Mouse (Mus musculus) CH12.LX (cell line): ENCODE measurements around the gene Gch1. TPM values are rescaled to one million over a fixed set of nuclear protein-coding genes. Genes with fewer than 3 reads are reported as not detected.

ENCODE experiments used
- DNase-seq: peaks from one replicate; pipeline ENCODE4 v3.0.0-alpha.2; 2013; ENCODE audit errors: extremely low read depth
- H3K27ac ChIP-seq: 2 replicates; pipeline ENCODE4 v1.5.1; 2012; ENCODE audit warnings: low read depth, mild to moderate bottlenecking, control low read depth, moderate library complexity; ENCODE audit not compliant: insufficient read depth
- H3K27me3 ChIP-seq: replicated peaks from 2 replicates; pipeline ENCODE3; 2012; ENCODE audit warnings: inconsistent platforms
- H3K36me3 ChIP-seq, 2 experiments: replicated peaks in 1 of 2; 2 replicates each; pipeline versions ENCODE3 to v1.6.1; 2012; ENCODE audit warnings: inconsistent platforms in 1 of 2, low read length in 1 of 2, mild to moderate bottlenecking in 1 of 2, mixed read lengths in 1 of 2, moderate library complexity in 1 of 2; ENCODE audit not compliant: control insufficient read depth in 1 of 2, insufficient read depth in 1 of 2
- H3K4me1 ChIP-seq, 2 experiments: 2 replicates each; pipeline ENCODE4 v1.6.1; 2012; ENCODE audit warnings: inconsistent platforms in 1 of 2, moderate library complexity in 1 of 2; ENCODE audit not compliant: insufficient read depth in 2 of 2, control insufficient read depth in 1 of 2
- H3K4me2 ChIP-seq: 2 replicates; pipeline ENCODE4 v1.6.1; 2012; ENCODE audit warnings: low read depth, mild to moderate bottlenecking, control low read depth; ENCODE audit not compliant: poor library complexity, insufficient read depth, severe bottlenecking
- H3K4me3 ChIP-seq, 3 experiments: fragments of 150-350 bp in 1 of 3; sonication (generic) in 1 of 3; replicated peaks in 1 of 3; 2 replicates each; pipeline versions ENCODE3 to v1.5.1; 2011 to 2012; ENCODE audit warnings: low read depth in 2 of 3, low read length in 2 of 3, mild to moderate bottlenecking in 2 of 3, moderate library complexity in 2 of 3, control low read depth in 1 of 3, improper control_type of control experiment in 1 of 3, inconsistent platforms in 1 of 3, mixed read lengths in 1 of 3; ENCODE audit not compliant: poor library complexity in 1 of 3
- H3K79me2 ChIP-seq: replicated peaks from 2 replicates; pipeline ENCODE4 v1.6.1; 2012; ENCODE audit warnings: mild to moderate bottlenecking, moderate library complexity; ENCODE audit not compliant: control insufficient read depth, poor library complexity, insufficient read depth, severe bottlenecking; ENCODE audit errors: extremely low read depth
- H3K9ac ChIP-seq: 2 replicates; pipeline ENCODE4 v1.6.1; 2012; ENCODE audit warnings: low read depth, mild to moderate bottlenecking, control low read depth, moderate library complexity; ENCODE audit not compliant: insufficient read depth
- H3K9me3 ChIP-seq: replicated peaks from 2 replicates; pipeline ENCODE3; 2012; ENCODE audit warnings: low read length, inconsistent platforms, mixed read lengths
- ELF1 ChIP-seq: IDR thresholded peaks from 2 replicates; pipeline ENCODE4 v1.6.1; 2014; ENCODE audit warnings: low read depth, mild to moderate bottlenecking, inconsistent platforms, low read length, improper control_type of control experiment
- GABPA ChIP-seq: IDR thresholded peaks from 2 replicates; pipeline ENCODE4 v1.6.1; 2012; ENCODE audit warnings: low read depth, low read length, improper control_type of control experiment, inconsistent platforms; ENCODE audit not compliant: insufficient replicate concordance
- IRF4 ChIP-seq: IDR thresholded peaks from 2 replicates; pipeline ENCODE4 v1.6.1; 2014; ENCODE audit warnings: low read depth, mild to moderate bottlenecking, inconsistent platforms, low read length, improper control_type of control experiment
- JUN ChIP-seq: IDR thresholded peaks from 2 replicates; pipeline ENCODE4 v1.6.1; 2011; ENCODE audit warnings: low read depth, mild to moderate bottlenecking, low read length, improper control_type of control experiment, moderate library complexity; ENCODE audit not compliant: insufficient read depth
- MAFK ChIP-seq: IDR thresholded peaks from 2 replicates; pipeline ENCODE4 v1.6.1; 2011; ENCODE audit warnings: low read length, improper control_type of control experiment; ENCODE audit not compliant: insufficient replicate concordance
- MAX ChIP-seq: IDR thresholded peaks from 2 replicates; pipeline ENCODE4 v1.6.1; 2011; ENCODE audit warnings: low read length, improper control_type of control experiment
- MEF2A ChIP-seq: IDR thresholded peaks from 2 replicates; pipeline ENCODE4 v1.6.1; 2014; ENCODE audit warnings: low read depth, mild to moderate bottlenecking, inconsistent platforms, low read length, improper control_type of control experiment, borderline replicate concordance
- NRF1 ChIP-seq: IDR thresholded peaks from 2 replicates; pipeline ENCODE4 v1.6.1; 2014; ENCODE audit warnings: low read depth, mild to moderate bottlenecking, inconsistent platforms, low read length, improper control_type of control experiment, moderate library complexity
- PAX5 ChIP-seq: IDR thresholded peaks from 2 replicates; pipeline ENCODE4 v1.6.1; 2012; ENCODE audit warnings: low read length, inconsistent platforms, mixed read lengths
- POLR2AphosphoS2 ChIP-seq: IDR thresholded peaks from 2 replicates; pipeline ENCODE4 v1.6.1; 2011; ENCODE audit warnings: low read depth, low read length, improper control_type of control experiment
- RAD21 ChIP-seq: IDR thresholded peaks from 2 replicates; pipeline ENCODE4 v1.6.1; 2011; ENCODE audit warnings: low read depth, mild to moderate bottlenecking, low read length, improper control_type of control experiment, moderate library complexity
- RCOR1 ChIP-seq: conservative IDR thresholded peaks from 2 replicates; pipeline ENCODE4 v1.6.1; 2012; ENCODE audit warnings: low read depth, mild to moderate bottlenecking, inconsistent platforms, low read length, improper control_type of control experiment
- SIN3A ChIP-seq: IDR thresholded peaks from 2 replicates; pipeline ENCODE4 v1.6.1; 2012; ENCODE audit warnings: low read length, improper control_type of control experiment, inconsistent platforms
- TCF12 ChIP-seq: IDR thresholded peaks from 2 replicates; pipeline ENCODE4 v1.6.1; 2014; ENCODE audit warnings: low read depth, mild to moderate bottlenecking, inconsistent platforms, low read length, improper control_type of control experiment
- UBTF ChIP-seq: IDR thresholded peaks from 2 replicates; pipeline ENCODE4 v1.6.1; 2012; ENCODE audit warnings: low read depth, mild to moderate bottlenecking, inconsistent platforms, low read length, improper control_type of control experiment, moderate library complexity
- ZNF384 ChIP-seq: IDR thresholded peaks from 2 replicates; pipeline ENCODE4 v1.6.1; 2012; ENCODE audit warnings: low read depth, low read length, improper control_type of control experiment, inconsistent platforms
- dilution Hi-C: fragments of 300-500 bp; cut with MboI; formaldehyde crosslinking; loops from 2 replicates; pipeline ENCODE4 v1.14.3; 2020; ENCODE audit warnings: low sequenced_read_pairs; ENCODE audit not compliant: extremely low pct_unique_long_range_greater_than_20kb, extremely low pct_ligation_motif_present
- in situ Hi-C: fragments of 300-500 bp; cut with MboI; formaldehyde crosslinking; loops from 3 replicates; pipeline ENCODE4 v1.14.3; 2019; ENCODE audit warnings: low sequenced_read_pairs, low pct_ligation_motif_present, low pct_unique_long_range_greater_than_20kb, mixed read lengths
- polyA plus RNA-seq: library from polyadenylated mRNA; unstranded; fragments of >175 nt; gene quantifications from 2 replicates; pipeline ENCODE4 v1.2.1, GENCODE M21; 2012; ENCODE audit warnings: low read depth; ENCODE audit not compliant: insufficient read length
- total RNA-seq, 2 experiments: library from RNA; depleted of rRNA; stranded (reverse); fragments of 300-350 nt in 1 of 2; fragments of >200 nt in 1 of 2; gene quantifications; 2 replicates each; pipeline ENCODE4 v1.2.3; 2012 to 2014

The Gch1 gene
- total and polyA plus RNA-seq, 3 experiments: 5.7 to 6.5 (median 5.7) TPM

GRCm38 (mm10) chr14:47237286-47237685 lies 48.1 kb upstream of the Gch1 start:
- Histone ChIP-seq H3K79me2 (no peaks in the 10 kb centered on the region), H3K9me3 (peaks cover 10% of the 10 kb centered on the region), H3K9ac (no peak overlapping the region), H3K4me2 (no peak overlapping the region), H3K4me1 (no peaks in the 10 kb centered on the region), H3K4me3 (no peak overlapping the region), H3K27ac (no peak overlapping the region), H3K27me3 (no peaks in the 10 kb centered on the region), H3K36me3 (peaks cover 18 to 26% of the 10 kb centered on the region in 2 experiments)
- TF ChIP-seq ZNF384 (no peak), MAFK (no peak), GABPA (no peak), RCOR1 (no peak), MAX (no peak), ELF1 (no peak), UBTF (no peak), IRF4 (no peak), PAX5 (no peak), POLR2AphosphoS2 (no peak), TCF12 (no peak), SIN3A (no peak), RAD21 (no peak), MEF2A (no peak)
- no peak for DNase-seq
- dilution Hi-C loops (no loop called here), in situ Hi-C loops (loop anchor here (25.0 kb wide), 1 partner anchor 350 kb away; the partner anchor contains the start of gene Samd4)

GRCm38 (mm10) chr14:47236491-47236890 lies 47.3 kb upstream of the Gch1 start:
- Histone ChIP-seq H3K9me3 (peaks cover 10% of the 10 kb centered on the region), H3K4me1 (no peaks in the 10 kb centered on the region), H3K27me3 (no peaks in the 10 kb centered on the region), H3K4me2 (no peak overlapping the region), H3K9ac (no peak overlapping the region), H3K4me3 (no peak overlapping the region), H3K79me2 (no peaks in the 10 kb centered on the region), H3K36me3 (peaks cover 13 to 20% of the 10 kb centered on the region in 2 experiments), H3K27ac (no peak overlapping the region)
- no peak for DNase-seq
- no peak for TF ChIP-seq GABPA
- no peak for TF ChIP-seq ELF1
- no peak for TF ChIP-seq NRF1
- no peak for TF ChIP-seq JUN
- in situ Hi-C loops (loop anchor here (25.0 kb wide), 1 partner anchor 349 kb away; the partner anchor contains the start of gene Samd4), dilution Hi-C loops (no loop called here)
